Mouse (Mus musculus) heart, adult 2 months (tissue): Measurements from ENCODE around the gene Syna. TPM values are rescaled to one million over a fixed set of nuclear protein-coding genes. Genes with fewer than 3 reads are reported as not detected.

ENCODE experiments used
- DNase-seq, 2 experiments: peaks; one replicate each; pipeline ENCODE4 v3.0.0; 2021
- H3K27ac ChIP-seq: fragments of 200-600 bp; 2 replicates; pipeline ENCODE4 v1.8.1; 2022
- H3K27me3 ChIP-seq: fragments of 200-500 bp; 2 replicates; pipeline ENCODE4 v1.6.1; 2012; ENCODE audit warnings: mild to moderate bottlenecking, low read length, inconsistent platforms, mixed read lengths; ENCODE audit not compliant: control insufficient read depth, insufficient read depth
- H3K36me3 ChIP-seq: fragments of 200-500 bp; 2 replicates; pipeline ENCODE4 v1.6.1; 2012; ENCODE audit warnings: low read length, inconsistent platforms; ENCODE audit not compliant: control insufficient read depth, insufficient read depth
- H3K4me1 ChIP-seq: fragments of 200-500 bp; 2 replicates; pipeline ENCODE4 v1.6.1; 2011; ENCODE audit warnings: low read length; ENCODE audit not compliant: control insufficient read depth, insufficient read depth
- H3K4me3 ChIP-seq: fragments of 200-600 bp; 2 replicates; pipeline ENCODE4 v1.8.1; 2022
- H3K79me2 ChIP-seq: fragments of 200-500 bp; replicated peaks from 2 replicates; pipeline ENCODE4 v1.6.1; 2012; ENCODE audit warnings: mild to moderate bottlenecking, inconsistent platforms, low read length, moderate library complexity, mixed read lengths; ENCODE audit not compliant: control insufficient read depth, insufficient read depth
- H3K9ac ChIP-seq: fragments of 200-500 bp; 2 replicates; pipeline ENCODE4 v1.6.1; 2012; ENCODE audit warnings: low read depth, mild to moderate bottlenecking, control low read depth, inconsistent platforms, low read length, mixed read lengths
- CTCF ChIP-seq: fragments of 200-600 bp; IDR thresholded peaks from 2 replicates; pipeline ENCODE4 v1.8.1; 2022; ENCODE audit warnings: antibody characterized with exemption, mild to moderate bottlenecking, moderate library complexity
- EP300 ChIP-seq: fragments of 200-500 bp; IDR thresholded peaks from 2 replicates; pipeline ENCODE4 v1.6.1; 2011; ENCODE audit warnings: low read depth, low read length, control low read depth; ENCODE audit not compliant: insufficient read depth
- POLR2A ChIP-seq: fragments of 200-500 bp; IDR thresholded peaks from 2 replicates; pipeline ENCODE4 v1.6.1; 2011; ENCODE audit warnings: mild to moderate bottlenecking, low read depth, low read length, control low read depth; ENCODE audit not compliant: insufficient read depth
- whole genome bisulfite sequencing: fragments of 180-500 bp; shearing (Covaris S2); methylation state at CpG from one replicate; pipeline ENCODE4 v1.1.7; 2018; 5-methylcytosine and 5-hydroxymethylcytosine counted together
- intact Hi-C: fragments of 180-260 bp; cut with DNase I; formaldehyde crosslinking; loops from one replicate; pipeline ENCODE4 v1.15.1; 2025
- polyA plus RNA-seq: library from polyadenylated mRNA; depleted of rRNA; stranded (reverse); fragments of >200 nt; gene quantifications from 2 replicates; pipeline ENCODE4 v1.2.3, GENCODE M21; 2012
- total RNA-seq, 2 experiments: library from RNA; stranded (reverse); gene quantifications; 2 replicates each; pipeline ENCODE4 v1.2.3; 2021

Syna gene
- total and polyA plus RNA-seq, 3 experiments: not detected

DNA sequence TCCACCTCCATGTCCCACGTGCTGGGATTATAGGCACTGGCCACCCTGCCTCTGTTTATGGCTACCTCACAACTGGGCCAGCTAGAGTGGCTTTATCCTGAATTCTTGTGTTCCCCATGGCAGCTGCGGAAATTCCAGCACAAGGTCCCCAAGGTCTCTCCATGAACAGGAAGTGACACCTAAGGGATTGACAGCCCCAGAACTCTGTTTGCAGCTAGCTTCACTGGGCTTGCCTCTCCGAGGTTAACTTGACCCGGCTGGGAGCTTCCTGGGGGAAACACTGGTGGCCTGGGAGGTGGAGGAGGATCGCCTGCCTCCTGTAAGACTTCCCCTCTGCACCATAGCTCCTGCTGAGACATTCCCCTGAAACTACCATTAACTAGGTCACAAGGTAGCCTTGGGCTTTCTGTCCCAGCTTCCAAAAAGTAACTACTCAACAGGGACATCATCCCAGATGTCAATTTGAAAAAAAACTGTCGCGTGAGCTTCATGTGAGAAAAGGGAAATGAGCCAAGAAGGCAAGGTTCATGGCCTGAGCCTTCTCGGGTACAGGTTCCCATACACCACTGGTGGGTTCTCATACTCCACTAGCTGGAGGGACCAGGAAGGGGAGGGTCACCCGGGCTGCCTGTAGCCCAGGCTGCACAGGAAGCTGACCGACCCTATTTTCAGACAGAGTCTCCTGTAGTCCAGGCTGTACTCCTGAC lies 12.7 kb upstream of the Syna start:
- peak overlapping the region; percentile 93 for H3K27ac ChIP-seq
- WGBS: 21% methylated on average over 10 of the region's 10 CpGs
- intact Hi-C loops: no loop called here

DNA sequence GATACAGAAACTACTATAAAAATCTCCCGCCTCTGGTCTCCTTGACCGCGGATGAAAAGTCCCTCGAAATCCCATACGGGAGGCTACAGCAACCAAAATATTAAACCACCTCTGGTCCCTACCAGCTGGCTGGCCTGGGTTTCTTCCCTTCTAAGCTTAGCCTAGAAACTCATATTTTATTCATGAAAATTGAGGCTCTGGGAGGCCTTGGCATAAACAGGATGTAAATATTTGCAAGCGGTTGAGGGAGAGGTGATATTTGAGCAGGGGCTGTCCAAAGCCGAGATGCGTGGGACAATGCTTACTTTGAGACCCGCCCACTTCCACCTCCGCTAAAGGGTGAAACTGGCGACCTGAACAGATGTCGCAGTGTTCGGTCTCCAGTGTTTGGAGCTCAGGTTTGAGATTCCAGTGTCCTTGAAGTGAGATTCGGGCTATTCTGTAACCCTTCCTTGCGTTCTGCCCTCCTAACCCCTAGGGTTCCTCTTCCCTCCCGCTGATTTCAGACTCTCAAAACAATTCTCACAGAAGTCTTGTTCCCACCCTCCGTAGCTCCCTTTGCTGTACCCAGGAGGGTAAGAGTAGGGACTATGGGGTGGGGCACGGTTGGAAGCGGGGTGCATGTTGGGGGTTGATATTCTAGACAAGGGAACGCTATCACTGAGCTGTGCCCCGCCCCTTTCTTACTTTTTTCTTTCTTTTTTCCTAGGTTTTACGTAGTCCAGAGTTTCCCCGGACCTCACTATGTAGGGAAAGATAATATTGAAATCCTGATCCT lies 11.9 kb upstream of the Syna start:
- intact Hi-C loops: loop anchor here (1.0 kb wide), 1 partner anchor 20 kb away; the partner anchor contains the start of gene Clip2
- TF ChIP-seq POLR2A (peak; percentile 82), CTCF (no peak)
- no peaks in the 10 kb centered on the region for H3K27me3 ChIP-seq
- no peaks in the 10 kb centered on the region for H3K79me2 ChIP-seq
- under 1% methylated on average over 23 of the region's 23 CpGs for WGBS
- H3K9ac ChIP-seq: peak overlapping the region; percentile 67
- peak overlapping the region; percentile 93 for H3K27ac ChIP-seq
- peaks cover 15% of the 10 kb centered on the region for H3K4me1 ChIP-seq
- DNase-seq: peak; percentile 64 to 70
- H3K4me3 ChIP-seq: peak overlapping the region; percentile 61
- H3K36me3 ChIP-seq: no peaks in the 10 kb centered on the region

More for the DNA sequence above, 12.7 kb upstream of the Syna start:
- H3K9ac ChIP-seq: peak overlapping the region; percentile 14; the same call in 1 of the 2 replicates
- H3K36me3 ChIP-seq: no peaks in the 10 kb centered on the region
- peak overlapping the region; percentile 61 for H3K4me3 ChIP-seq
- H3K4me1 ChIP-seq: peaks cover 15% of the 10 kb centered on the region
- DNase-seq: peak; percentile 33 to 40
- no peaks in the 10 kb centered on the region for H3K79me2 ChIP-seq
- no peaks in the 10 kb centered on the region for H3K27me3 ChIP-seq
- no peak for TF ChIP-seq CTCF
- no peak for TF ChIP-seq EP300
- no peak for TF ChIP-seq POLR2A

DNA sequence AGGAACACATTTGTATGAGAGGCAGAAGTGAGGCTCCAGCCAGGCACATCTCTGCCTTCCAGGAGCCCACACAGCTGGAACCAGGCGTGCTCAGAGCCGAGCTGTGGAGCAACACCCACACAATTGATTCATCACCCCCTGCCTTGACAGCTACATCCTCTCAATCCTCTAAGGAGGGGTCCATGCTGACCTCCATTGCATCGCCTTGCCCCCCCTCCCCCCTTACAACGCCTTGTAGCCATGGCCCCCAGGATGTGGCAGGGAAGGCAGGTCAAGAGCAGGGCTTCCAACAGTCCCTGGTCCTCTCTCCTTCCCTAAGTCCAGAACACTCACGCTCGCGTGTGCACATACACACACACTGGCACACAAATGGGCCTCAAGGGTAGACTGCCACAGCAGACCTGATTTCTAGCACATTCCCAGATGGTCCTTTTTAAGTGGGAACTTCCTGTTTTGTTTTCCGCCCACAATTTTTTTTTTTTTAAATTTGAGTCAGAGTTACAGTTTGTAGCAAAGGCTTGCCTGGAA lies 9.1 kb upstream of the Syna start:
- WGBS: 27% methylated on average over 8 of the region's 8 CpGs
- no peaks in the 10 kb centered on the region for H3K36me3 ChIP-seq
- H3K4me1 ChIP-seq: peaks cover 15% of the 10 kb centered on the region
- peak overlapping the region; percentile 46 for H3K27ac ChIP-seq
- no peak overlapping the region for H3K9ac ChIP-seq
- intact Hi-C loops: no loop called here
- TF ChIP-seq CTCF (no peak), EP300 (no peak), POLR2A (no peak)
- H3K27me3 ChIP-seq: no peaks in the 10 kb centered on the region
- H3K79me2 ChIP-seq: no peaks in the 10 kb centered on the region
- peak; percentile 43 to 52 for DNase-seq
- no peak overlapping the region for H3K4me3 ChIP-seq

DNA sequence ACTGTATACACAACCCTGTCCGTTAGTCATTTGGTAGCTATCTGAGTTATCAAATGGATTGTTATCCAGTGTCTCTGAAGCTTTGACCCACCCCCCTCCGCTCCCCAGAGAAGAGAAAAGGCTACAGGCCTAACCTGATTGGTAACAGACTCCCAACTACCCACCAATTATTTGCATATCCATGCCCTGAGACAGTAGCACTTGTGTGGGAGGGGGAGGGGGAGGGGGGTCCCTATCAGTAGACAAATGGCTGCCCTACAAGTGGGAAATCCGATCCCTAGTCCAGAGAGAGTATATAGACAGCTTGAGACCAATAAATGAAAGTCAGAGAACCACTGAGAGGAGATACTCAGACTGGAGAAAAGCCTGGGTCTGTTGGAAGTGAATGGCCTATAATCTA lies 8.1 kb upstream of the Syna start:
- no peak overlapping the region for H3K27ac ChIP-seq
- intact Hi-C loops: no loop called here
- DNase-seq: no peak
- H3K79me2 ChIP-seq: no peaks in the 10 kb centered on the region
- H3K4me3 ChIP-seq: no peak overlapping the region
- H3K4me1 ChIP-seq: peaks cover 15% of the 10 kb centered on the region
- no peaks in the 10 kb centered on the region for H3K27me3 ChIP-seq
- no peak overlapping the region for H3K9ac ChIP-seq
- TF ChIP-seq CTCF: no peak
- no peak for TF ChIP-seq POLR2A
- TF ChIP-seq EP300: no peak
- WGBS: 87% methylated on average over 3 of the region's 3 CpGs
- no peaks in the 10 kb centered on the region for H3K36me3 ChIP-seq

DNA sequence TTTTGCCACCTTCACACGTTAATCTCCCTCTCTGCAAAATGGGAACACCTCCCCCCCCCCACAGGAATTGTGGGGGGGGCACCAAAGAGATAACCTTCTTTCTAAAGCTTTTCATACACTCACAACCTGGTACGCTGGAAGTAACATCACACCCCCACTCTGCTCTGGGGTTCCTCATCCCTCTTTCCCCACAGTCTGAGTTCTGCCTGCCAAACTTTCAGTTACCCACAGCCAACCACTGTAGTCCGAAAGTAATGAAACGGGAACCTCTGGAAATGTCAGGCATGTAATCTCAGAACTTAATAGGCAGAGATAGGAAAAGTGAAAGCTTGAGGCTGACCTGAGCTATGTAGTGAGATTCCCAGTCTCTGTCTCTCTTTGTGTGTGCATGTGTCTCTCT lies 7.5 kb upstream of the Syna start:
- Histone ChIP-seq H3K4me1 (peaks cover 10% of the 10 kb centered on the region), H3K4me3 (no peak overlapping the region), H3K27ac (no peak overlapping the region), H3K79me2 (no peaks in the 10 kb centered on the region), H3K27me3 (no peaks in the 10 kb centered on the region), H3K9ac (no peak overlapping the region), H3K36me3 (no peaks in the 10 kb centered on the region)
- intact Hi-C loops: no loop called here
- no peak for DNase-seq
- no peak for TF ChIP-seq CTCF
- no peak for TF ChIP-seq EP300
- TF ChIP-seq POLR2A: no peak
- WGBS: 79% methylated on average over 4 of the region's 4 CpGs

DNA sequence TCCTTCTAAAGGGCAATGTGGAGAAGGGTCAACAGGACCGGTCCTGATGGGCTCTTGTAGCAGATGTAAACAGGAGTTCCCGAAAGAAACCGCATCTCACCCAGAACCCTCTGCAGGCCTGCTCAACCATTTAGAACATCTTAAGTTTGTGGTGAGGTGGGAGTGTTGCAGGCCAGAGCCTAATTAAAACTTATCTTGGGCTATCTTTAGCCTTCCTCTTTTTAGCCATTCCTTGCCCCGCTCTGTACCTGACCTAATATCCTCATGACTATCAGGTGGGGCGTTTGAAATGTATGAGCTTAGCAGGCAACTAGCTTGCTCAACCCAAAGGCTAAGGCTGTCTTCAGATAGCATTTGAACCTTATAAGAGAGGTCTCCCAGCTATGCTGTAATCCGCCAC lies 5.7 kb upstream of the Syna start:
- no peak for DNase-seq
- no peak for TF ChIP-seq EP300
- no peak for TF ChIP-seq POLR2A
- no peak for TF ChIP-seq CTCF
- Histone ChIP-seq H3K9ac (no peak overlapping the region), H3K79me2 (no peaks in the 10 kb centered on the region), H3K27ac (no peak overlapping the region), H3K4me1 (peaks cover 7% of the 10 kb centered on the region), H3K36me3 (no peaks in the 10 kb centered on the region), H3K4me3 (no peak overlapping the region), H3K27me3 (no peaks in the 10 kb centered on the region)
- intact Hi-C loops: no loop called here
- WGBS: 88% methylated on average over 6 of the region's 6 CpGs
